Mouse (Mus musculus) embryonic fibroblast, embryonic 13.5 days (primary cell): Measurements from ENCODE around the gene Zfhx3.
A peak's percentile ranks its signal among the peaks of the same experiment; 100 is the strongest.

Experiments
- CTCF ChIP-seq: IDR thresholded peaks from 2 replicates; pipeline ENCODE4 v1.5.1; 2011; ENCODE audit warnings: mild to moderate bottlenecking, control low read depth, low read length, moderate library complexity, borderline replicate concordance; ENCODE audit not compliant: insufficient read depth
- POLR2A ChIP-seq: IDR thresholded peaks from 2 replicates; pipeline ENCODE4 v1.6.1; 2011; ENCODE audit warnings: low read depth, mild to moderate bottlenecking, control low read depth, low read length, moderate library complexity

- TF ChIP-seq CTCF (no peak), POLR2A (0 out of 2 replicates have a peak, but pooled peaks have one; percentile 15)
Measured at GRCm38 (mm10) chr8:108707576-108708281, 765.3 kb downstream of the Zfhx3 start.
